Mouse (Mus musculus) right cerebral cortex, postnatal 14 days (tissue): ENCODE data around the gene Zfp451.
"Not testable (repeated sequence)": the region's sequence is repeated elsewhere in the genome, so short reads cannot be mapped to it uniquely, and the experiment has no call there.

ENCODE experiments used
- DNase-seq: peaks from one replicate; pipeline ENCODE4 v3.0.0; 2022

Gene Zfp451

GRCm38 (mm10) chr1:33757033-33757413 is 57.4 kb downstream of the Zfp451 start:
- DNase-seq = no peak

GRCm38 (mm10) chr1:33756258-33757032 is 58.0 kb downstream of the Zfp451 start:
- no peak for DNase-seq

- no peak for DNase-seq
Measured at GRCm38 (mm10) chr1:33755799-33756198, 58.6 kb downstream of the Zfp451 start.

GRCm38 (mm10) chr1:33754965-33755735 is 59.2 kb downstream of the Zfp451 start:
- peak; percentile 23 for DNase-seq

GRCm38 (mm10) chr1:33754089-33754488 is 60.3 kb downstream of the Zfp451 start:
- no peak for DNase-seq

- DNase-seq = peak; percentile 40
Measured at GRCm38 (mm10) chr1:33751283-33751682, 63.1 kb downstream of the Zfp451 start.

- not testable (repeated sequence) for DNase-seq
Measured at GRCm38 (mm10) chr1:33749709-33750108, 64.7 kb downstream of the Zfp451 start.

- no peak for DNase-seq
Measured at GRCm38 (mm10) chr1:33749109-33749508, 65.3 kb downstream of the Zfp451 start.

- DNase-seq = no peak
Measured at GRCm38 (mm10) chr1:33745901-33746300, 68.5 kb downstream of the Zfp451 start.

GRCm38 (mm10) chr1:33744815-33745214 is 69.6 kb downstream of the Zfp451 start:
- DNase-seq = not testable (repeated sequence)

GRCm38 (mm10) chr1:33742903-33743302 is 71.5 kb downstream of the Zfp451 start:
- peak; percentile 39 for DNase-seq

- DNase-seq = peak; percentile 94
Measured at GRCm38 (mm10) chr1:33739302-33739701, 75.1 kb downstream of the Zfp451 start.

GRCm38 (mm10) chr1:33738681-33739278 is 75.6 kb downstream of the Zfp451 start:
- no peak for DNase-seq

- no peak for DNase-seq
Measured at GRCm38 (mm10) chr1:33738281-33738680, 76.1 kb downstream of the Zfp451 start.

- DNase-seq = no peak
Measured at GRCm38 (mm10) chr1:33734001-33734685, 80.3 kb downstream of the Zfp451 start.

GRCm38 (mm10) chr1:33733044-33733443 is 81.4 kb downstream of the Zfp451 start:
- no peak for DNase-seq

GRCm38 (mm10) chr1:33725086-33725485 is 89.3 kb downstream of the Zfp451 start:
- no peak for DNase-seq

- DNase-seq = no peak
Measured at GRCm38 (mm10) chr1:33724516-33724915, 89.9 kb downstream of the Zfp451 start.

- no peak for DNase-seq
Measured at GRCm38 (mm10) chr1:33721020-33721419, 93.4 kb downstream of the Zfp451 start.

- DNase-seq = no peak
Measured at GRCm38 (mm10) chr1:33720231-33720630, 94.2 kb downstream of the Zfp451 start.

- peak; percentile 84 for DNase-seq
Measured at GRCm38 (mm10) chr1:33719733-33720225, 94.6 kb downstream of the Zfp451 start, which contains the start of gene Rab23. Rab23 (plus strand) TSS chr1:33719887.

- DNase-seq = no peak
Measured at GRCm38 (mm10) chr1:33717636-33718035, 96.8 kb downstream of the Zfp451 start.

- no peak for DNase-seq
Measured at GRCm38 (mm10) chr1:33714796-33715195, 99.6 kb downstream of the Zfp451 start.
